Mouse (Mus musculus) left cerebral cortex, adult 9 months (tissue): ENCODE results near the gene Mien1.

ENCODE experiments used
- DNase-seq, 2 experiments: peaks; one replicate each; pipeline ENCODE4 v3.0.0; 2022; ENCODE audit warnings: low spot score in 2 of 2

The Mien1 gene

GRCm38 (mm10) chr11:98428436-98428835, 10.4 kb downstream of the Mien1 start:
- DNase-seq: no peak

DNA sequence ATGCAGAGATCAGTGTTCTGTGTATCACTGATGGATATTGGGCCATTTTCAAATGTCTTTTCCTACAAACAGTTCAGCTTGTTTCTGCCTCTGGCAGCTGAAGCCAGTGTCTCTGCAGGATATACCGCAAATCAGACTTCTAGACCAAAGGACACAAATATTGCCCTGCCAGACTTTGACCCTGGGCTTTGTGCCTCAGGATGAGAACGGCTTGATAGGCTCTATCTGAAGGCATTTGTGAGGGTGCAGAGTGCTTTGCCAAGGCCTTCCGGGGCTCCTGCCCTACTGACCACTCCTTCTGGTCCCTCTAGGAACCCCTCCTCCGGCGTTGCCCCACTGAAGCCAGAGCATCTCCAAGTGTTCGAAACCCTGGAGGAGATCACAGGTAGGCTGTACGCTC, 12.2 kb downstream of the Mien1 start:
- no peak for DNase-seq

DNA sequence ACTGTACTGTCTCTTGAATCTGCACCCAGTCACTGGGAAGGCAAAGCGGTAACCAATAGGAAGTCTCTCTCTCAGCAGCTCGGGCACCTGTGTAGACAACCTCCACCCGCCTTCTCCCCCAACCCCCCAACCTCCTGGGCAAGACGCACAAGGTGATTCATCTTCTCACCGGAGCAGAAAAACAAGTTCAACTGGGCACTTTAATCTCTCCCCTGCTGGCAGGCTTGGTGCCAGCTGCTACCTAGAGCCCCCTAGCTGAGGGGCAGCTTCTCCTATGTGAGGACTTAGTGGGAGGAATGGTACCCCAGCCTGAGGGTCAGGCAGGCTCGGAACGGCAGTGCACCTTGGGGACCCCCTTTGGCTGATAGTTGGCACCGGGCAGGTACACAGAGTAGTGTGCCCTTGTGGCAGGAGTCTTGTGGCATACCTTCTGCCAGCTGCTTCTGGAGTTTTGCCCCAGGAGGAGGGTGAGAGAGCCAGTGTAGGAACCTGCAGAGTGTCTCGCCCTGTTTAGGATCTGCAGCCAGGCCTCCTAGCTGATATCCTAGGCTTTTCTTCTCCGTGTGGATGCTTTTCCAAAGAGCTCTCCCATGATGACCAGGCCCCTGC, 19.7 kb downstream of the Mien1 start:
- no peak for DNase-seq

DNA sequence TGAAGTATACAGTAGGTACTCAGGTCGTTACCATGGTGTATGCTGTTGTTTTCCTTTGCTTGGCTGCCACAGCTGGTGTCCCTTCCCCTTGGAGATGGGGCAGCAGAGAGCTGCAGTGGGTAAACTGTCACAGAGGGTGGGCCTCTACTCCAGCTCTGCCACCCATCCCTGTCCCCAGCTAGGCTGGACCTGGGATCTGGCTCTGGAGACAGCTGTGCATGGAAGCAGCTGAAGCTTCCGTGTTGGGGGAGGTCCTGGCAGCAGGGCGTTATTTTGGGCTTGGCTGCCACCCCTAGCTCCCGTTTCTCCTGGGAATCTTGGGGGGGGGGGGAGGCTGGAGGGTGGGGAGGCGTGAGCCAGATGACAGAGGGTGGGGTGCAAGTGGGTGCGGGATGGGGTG, 20.5 kb downstream of the Mien1 start:
- DNase-seq: no peak

DNA sequence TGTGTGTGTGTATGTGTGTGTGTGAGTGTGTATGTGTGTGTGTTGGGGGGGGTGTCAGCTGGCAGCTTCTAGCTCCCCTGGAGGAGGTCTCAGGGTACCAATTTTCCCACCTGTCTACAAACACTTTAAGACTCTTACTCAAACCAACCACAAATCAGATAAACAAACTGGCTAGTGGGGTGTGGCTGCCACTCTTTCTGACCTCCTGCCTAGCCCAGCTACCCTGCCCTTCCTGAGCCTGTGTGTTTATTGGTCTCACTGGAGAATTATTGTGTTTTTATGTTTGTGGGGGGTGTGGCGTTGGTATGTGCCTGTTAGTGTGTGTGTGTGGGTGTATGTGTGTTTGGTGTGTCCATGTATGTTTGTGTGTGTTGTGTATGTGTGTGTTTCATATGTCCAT, 21.7 kb downstream of the Mien1 start:
- DNase-seq: no peak

- DNase-seq: no peak
Observed at GRCm38 (mm10) chr11:98414162-98414561, 24.6 kb downstream of the Mien1 start.

DNA sequence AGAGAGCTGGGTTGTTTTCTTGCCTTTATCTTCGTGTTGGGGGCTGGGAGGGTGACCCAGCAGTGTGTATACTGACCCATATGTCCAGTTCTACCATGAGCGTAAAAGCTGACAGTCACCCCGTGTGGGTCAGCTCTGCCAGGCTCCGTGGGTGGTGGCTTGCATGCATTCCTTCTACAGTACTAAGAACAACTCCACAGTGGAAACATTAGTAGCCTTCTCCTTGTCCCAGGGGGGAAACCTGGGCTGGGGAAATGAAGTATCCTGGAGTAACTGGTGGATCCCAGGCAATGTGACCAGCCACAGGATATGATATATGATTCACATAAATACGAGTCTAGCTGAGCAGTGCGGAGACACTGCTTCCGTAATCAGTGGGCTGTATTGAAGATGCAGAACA, 25.1 kb downstream of the Mien1 start:
- no peak for DNase-seq

- DNase-seq: no peak
Observed at GRCm38 (mm10) chr11:98412797-98413301, 25.9 kb downstream of the Mien1 start.

DNA sequence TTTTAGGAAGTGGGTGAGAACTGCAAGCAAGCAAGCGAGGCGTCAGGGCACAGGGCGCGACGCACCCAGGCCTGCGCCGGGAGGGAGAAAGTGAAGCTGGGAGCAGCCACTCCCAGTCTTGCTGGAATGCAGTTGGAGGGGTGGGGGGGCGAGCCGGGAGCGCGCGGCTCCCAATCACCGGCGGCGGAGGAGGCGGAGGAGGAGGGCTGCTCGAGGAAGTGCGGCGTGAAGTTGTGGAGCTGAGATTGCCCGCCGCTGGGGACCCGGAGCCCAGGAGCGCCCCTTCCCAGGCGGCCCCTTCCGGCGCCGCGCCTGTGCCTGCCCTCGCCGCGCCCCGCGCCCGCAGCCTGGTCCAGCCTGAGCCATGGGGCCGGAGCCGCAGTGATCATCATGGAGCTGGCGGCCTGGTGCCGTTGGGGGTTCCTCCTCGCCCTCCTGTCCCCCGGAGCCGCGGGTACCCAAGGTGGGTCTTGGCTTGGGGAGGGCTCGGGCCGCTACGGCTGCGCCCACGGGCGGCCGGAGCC, 26.5 kb downstream of the Mien1 start, which contains the start of gene Erbb2:
Erbb2 (plus strand) TSS at position 198 of the 524 bp plus-strand sequence.
- DNase-seq: no peak

- DNase-seq: no peak
Observed at GRCm38 (mm10) chr11:98409341-98409822, 29.4 kb downstream of the Mien1 start.

- DNase-seq: no peak
Observed at GRCm38 (mm10) chr11:98408872-98409271, 29.9 kb downstream of the Mien1 start.

DNA sequence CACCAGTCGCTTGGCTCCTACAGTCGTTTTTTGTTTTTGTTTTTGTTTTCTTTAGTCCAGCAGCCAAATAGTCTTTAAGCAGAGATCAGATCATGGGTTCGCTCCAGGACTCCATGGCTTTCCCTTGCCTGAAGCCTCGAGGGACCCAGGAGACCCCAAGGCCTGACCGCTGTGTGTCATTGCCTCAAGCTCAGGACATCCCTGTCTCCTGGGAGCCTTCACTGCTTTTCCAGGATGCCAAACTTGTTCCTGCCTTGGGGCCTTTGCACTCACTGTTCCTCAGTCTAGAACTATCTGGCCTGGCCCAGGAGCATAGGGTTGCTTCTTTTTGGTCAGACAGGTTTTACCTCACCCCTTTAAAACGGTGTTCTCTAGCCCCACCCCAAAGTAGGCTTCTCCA, 32.2 kb downstream of the Mien1 start:
- DNase-seq: no peak

DNA sequence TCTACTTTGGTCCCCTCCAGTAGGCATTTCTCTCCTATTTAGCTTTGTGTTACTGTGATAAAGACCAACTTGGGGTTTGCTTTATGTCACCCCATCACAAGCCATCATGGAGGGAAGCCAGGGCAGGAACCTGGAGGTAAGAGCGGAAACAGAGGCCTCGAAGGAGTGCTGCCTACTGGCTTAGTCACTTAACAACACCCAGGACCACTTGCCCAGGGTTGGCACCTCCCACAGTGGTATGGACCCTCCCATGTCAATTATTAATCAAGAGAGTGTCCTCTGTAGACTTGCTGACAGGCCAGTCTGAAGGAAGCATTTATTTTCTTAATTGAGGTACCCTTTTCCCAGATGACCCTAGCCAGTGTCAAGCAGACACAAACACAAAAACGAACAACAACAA, 38.0 kb downstream of the Mien1 start:
- no peak for DNase-seq

DNA sequence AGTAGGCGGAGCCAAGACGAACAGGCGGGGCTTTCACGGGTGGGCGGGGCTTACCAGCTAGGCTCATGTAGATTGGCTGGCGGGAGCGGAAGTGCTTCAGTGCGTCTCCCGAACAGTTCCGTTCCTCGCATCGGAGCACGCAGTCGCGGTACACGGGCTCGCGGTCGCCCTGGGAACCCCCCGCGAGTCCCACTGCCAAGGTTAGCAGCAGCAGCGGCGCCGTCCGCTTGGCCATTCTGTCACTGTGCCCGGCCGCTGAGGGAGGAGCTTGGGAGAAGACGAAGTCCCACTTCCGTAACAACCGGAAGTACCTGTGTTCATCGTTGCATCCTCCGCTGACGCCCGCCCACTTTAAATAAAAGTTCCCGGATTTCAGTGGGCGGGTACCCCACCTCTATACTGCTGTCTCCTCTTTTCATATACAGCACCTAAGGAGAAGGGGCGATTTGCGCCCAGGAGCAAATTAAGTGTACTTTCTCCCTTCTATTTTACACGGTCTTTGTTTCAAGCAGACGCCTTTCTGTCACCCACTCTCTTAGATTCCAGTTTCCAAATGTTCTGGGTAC, 38.5 kb downstream of the Mien1 start, which contains the start of gene Pgap3:
Pgap3 (minus strand) TSS at position 330 of the 566 bp plus-strand sequence.
- peak; percentile 86 to 91 for DNase-seq

GRCm38 (mm10) chr11:98397946-98398345, 40.8 kb downstream of the Mien1 start:
- no peak for DNase-seq

DNA sequence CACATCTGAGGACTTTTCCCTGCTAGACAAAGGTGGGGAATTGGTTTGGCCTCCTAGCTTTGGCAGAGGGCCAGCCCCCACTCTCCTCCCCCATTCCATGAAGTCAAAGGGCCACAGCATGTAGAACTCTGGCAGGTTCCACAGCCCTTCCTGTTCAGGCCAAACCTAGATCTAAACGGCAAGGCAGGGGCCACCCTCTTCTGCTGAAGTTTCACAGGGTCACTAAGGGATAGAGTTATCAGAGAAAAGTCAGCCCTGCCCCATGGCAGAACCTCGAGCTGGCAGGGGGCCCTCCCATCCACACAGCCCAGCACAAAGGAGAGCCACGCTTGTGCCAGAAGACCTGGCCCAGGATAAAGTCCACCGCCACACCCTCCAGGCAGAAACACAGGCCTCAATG, 43.8 kb downstream of the Mien1 start:
- DNase-seq: no peak

GRCm38 (mm10) chr11:98394301-98394700, 44.5 kb downstream of the Mien1 start:
- DNase-seq: no peak

- no peak for DNase-seq
Observed at GRCm38 (mm10) chr11:98393317-98393716, 45.5 kb downstream of the Mien1 start.

GRCm38 (mm10) chr11:98392645-98393044, 46.1 kb downstream of the Mien1 start:
- DNase-seq: no peak

GRCm38 (mm10) chr11:98392034-98392433, 46.8 kb downstream of the Mien1 start:
- DNase-seq: no peak

GRCm38 (mm10) chr11:98390141-98390540, 48.6 kb downstream of the Mien1 start:
- DNase-seq: no peak

- DNase-seq: peak in 1 of 2 experiments; percentile 74
Observed at GRCm38 (mm10) chr11:98389221-98389780, 49.5 kb downstream of the Mien1 start.

- DNase-seq: no peak
Observed at GRCm38 (mm10) chr11:98388282-98388681, 50.5 kb downstream of the Mien1 start.
